Mouse (Mus musculus) kidney, adult 2 months (tissue): ENCODE data around the gene Nectin2.

Source experiments
- CTCF ChIP-seq: fragments of 200-500 bp; conservative IDR thresholded peaks from 2 replicates; pipeline ENCODE4 v1.5.1; 2011; ENCODE audit warnings: low read depth, mild to moderate bottlenecking, control low read depth, low read length, moderate library complexity, mixed read lengths; ENCODE audit not compliant: insufficient read depth, insufficient read length
- POLR2A ChIP-seq: fragments of 200-500 bp; IDR thresholded peaks from one replicate; pipeline ENCODE4 v1.6.1; 2011; ENCODE audit warnings: low read depth, low read length, control low read depth

GRCm38 (mm10) chr7:19744590-19745385, 5.5 kb downstream of the Nectin2 start:
- no peak for TF ChIP-seq CTCF
- TF ChIP-seq POLR2A = no peak
